Comparison of ENCODE assay signal across 11 mouse cellular contexts in the genomic region with DNA sequence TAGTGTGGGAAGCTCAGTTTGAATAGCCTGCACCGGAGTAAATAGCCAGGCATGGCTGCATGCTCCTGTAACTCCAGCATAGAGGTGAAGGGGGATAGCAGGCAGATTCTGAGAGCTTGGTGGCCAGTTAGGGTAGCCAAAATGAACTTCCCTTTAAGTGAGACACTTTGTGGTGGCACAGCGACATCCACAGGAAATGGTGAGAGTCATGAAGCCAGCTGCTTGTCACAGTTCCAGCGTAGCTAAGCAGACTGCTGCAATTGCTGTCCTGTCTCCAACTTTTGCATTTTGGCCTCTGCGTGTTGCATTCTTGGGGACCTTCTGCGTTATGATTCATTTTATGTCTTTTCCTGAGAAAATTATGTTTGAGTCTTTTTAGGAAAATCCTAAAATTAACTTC. TPM values are rescaled to one million over a fixed set of nuclear protein-coding genes. Genes with fewer than 3 reads are reported as not detected.
DNase-seq lines count a peak whose midpoint lies in the region; ATAC-seq lines count a peak whose summit lies in the region.
"Had no signal": no experiment of that assay in that cellular context is flagged by ENCODE, and none has a peak within 500 bp of the region (broad histone marks: within the 10 kb centered on the region; RNA-seq: fewer than 3 reads in every experiment).

No protein-coding gene starts in this region.

- H3K9me3 ChIP-seq in heart, embryonic 12.5 days (replicated peaks), result no peaks in the 10 kb centered on the region
- no peaks in the 10 kb centered on the region for H3K9me3 ChIP-seq in intestine, embryonic 15.5 days
- H3K9me3 ChIP-seq: limb, embryonic 13.5 days had no signal

- H3K4me1 ChIP-seq in heart, embryonic 12.5 days (replicated peaks), result no peaks in the 10 kb centered on the region
- no peaks in the 10 kb centered on the region for H3K4me1 ChIP-seq in intestine, embryonic 15.5 days (replicated peaks)

- no peak overlapping the region for H3K27ac ChIP-seq in heart, embryonic 12.5 days (ENCODE audit: poor library complexity, severe bottlenecking)
- H3K27ac ChIP-seq in intestine, embryonic 15.5 days, result no peak overlapping the region
- H3K27ac ChIP-seq: limb, embryonic 13.5 days had no signal

- no peak overlapping the region for H3K9ac ChIP-seq in heart, embryonic 12.5 days
- no peak overlapping the region for H3K9ac ChIP-seq in intestine, embryonic 15.5 days
- H3K9ac ChIP-seq: limb, embryonic 13.5 days had no signal

- no peak for ATAC-seq in heart, embryonic 12.5 days (ENCODE audit: insufficient number of reproducible peaks, low FRiP score)
- ATAC-seq in intestine, embryonic 15.5 days, result no peak

- H3K36me3 ChIP-seq in heart, embryonic 12.5 days, result no peaks in the 10 kb centered on the region
- H3K36me3 ChIP-seq in intestine, embryonic 15.5 days, result no peaks in the 10 kb centered on the region
- H3K36me3 ChIP-seq: limb, embryonic 13.5 days had no signal

- H3K4me3 ChIP-seq in heart, embryonic 12.5 days, result no peak overlapping the region
- no peak overlapping the region for H3K4me3 ChIP-seq in intestine, embryonic 15.5 days (replicated peaks)
- H3K4me3 ChIP-seq: erythroblast, embryonic 14.5 days; limb, embryonic 13.5 days had no signal

- intact Hi-C loops in heart, postnatal 25 days (cut with DNase I), result loop anchor here (1.0 kb wide), 1 partner anchor 33 kb away; no protein-coding TSS in a partner anchor

- H3K4me2 ChIP-seq in heart, embryonic 12.5 days, result no peak overlapping the region
- no peak overlapping the region for H3K4me2 ChIP-seq in intestine, embryonic 15.5 days (replicated peaks)
- H3K4me2 ChIP-seq: limb, embryonic 13.5 days had no signal

- peaks cover 6% of the 10 kb centered on the region; the same call in 1 of the 2 replicates for H3K27me3 ChIP-seq in heart, embryonic 12.5 days (replicated peaks)
- H3K27me3 ChIP-seq in intestine, embryonic 15.5 days (replicated peaks), result no peaks in the 10 kb centered on the region
- H3K27me3 ChIP-seq: limb, embryonic 13.5 days had no signal

- peak; percentile 78 to 83 for DNase-seq in heart, adult 18-20 months
- DNase-seq in 416B (ENCODE audit: low read depth), result peak; percentile 70
- peak; percentile 9 to 42 for DNase-seq in adrenal gland, postnatal 4 days (ENCODE audit: low spot score in 2 of 2)
- peak; percentile 42 for DNase-seq in heart, postnatal 25 days (ENCODE audit: low spot score)
- DNase-seq in lung, postnatal 25 days (ENCODE audit: low spot score), result peak; percentile 41
- DNase-seq in neural tube, embryonic 10.5 days (ENCODE audit: extremely low spot score, low spot score), result no peak

- WGBS in heart, embryonic 12.5 days, result 55% methylated on average over 5 of the region's 5 CpGs
- WGBS in intestine, embryonic 15.5 days, result 60% methylated on average over 5 of the region's 5 CpGs

RNA-seq across cellular contexts. Expression of gene Clec4f, which starts 39.5 kb away (rescaled TPM):
- under 1 TPM in 1 of 2 experiments, not detected in 1; 0.18 TPM for total RNA-seq in heart, adult 18-20 months (2021)
- polyA plus RNA-seq in heart, embryonic 12.5 days (2016; fragmentation: Nextera tagmentation; extraction: Ambion mirVana), result 0.33 and 0.40 TPM in 2 replicates
- 1 to 10 TPM in 1 of 2 experiments, under 1 TPM in 1; 0.22 to 6.4 TPM for total RNA-seq in adrenal gland, postnatal 4 days (2021)
- not detected for total RNA-seq in heart, postnatal 25 days (2021)
- 0.09 and 0.15 TPM in 2 replicates for polyA plus RNA-seq in intestine, embryonic 15.5 days (2015; fragmentation: Nextera tagmentation; extraction: Ambion mirVana)
- total RNA-seq: ES-E14 had no signal
- polyA plus RNA-seq: limb, embryonic 13.5 days had no signal

RNA-seq across cellular contexts. Expression of gene Stambp, which starts 44.0 kb away (rescaled TPM):
- 10 to 100 TPM; 10.2 to 13.8 TPM for total RNA-seq in heart, adult 18-20 months (2021)
- 24.4 and 25.8 TPM in 2 replicates for polyA plus RNA-seq in heart, embryonic 12.5 days (2016; fragmentation: Nextera tagmentation; extraction: Ambion mirVana)
- total RNA-seq in adrenal gland, postnatal 4 days (2021), result 10 to 100 TPM; 32.9 to 33.0 TPM
- 10 to 100 TPM in 1 of 2 experiments, 1 to 10 TPM in 1; 10.0 to 12.6 TPM for total RNA-seq in heart, postnatal 25 days (2021)
- 26.4 and 26.5 TPM in 2 replicates for polyA plus RNA-seq in intestine, embryonic 15.5 days (2015; fragmentation: Nextera tagmentation; extraction: Ambion mirVana)
